Mouse (Mus musculus) heart, adult 8-10 months (tissue): Measurements from ENCODE around the gene Mgll. TPM values are rescaled to one million over a fixed set of nuclear protein-coding genes. Genes with fewer than 3 reads are reported as not detected.

ENCODE experiments used
- DNase-seq: peaks from one replicate; pipeline ENCODE4 v3.0.0; 2022; ENCODE audit warnings: low spot score
- total RNA-seq, 4 experiments: library from RNA; stranded (reverse); gene quantifications; 2 replicates each; pipeline ENCODE4 v1.2.4; 2022

The Mgll gene
- total RNA-seq: 100 to 1,000 TPM in 2 of 4 experiments, 10 to 100 TPM in 2; 74.8 to 134 (median 102) TPM

DNA sequence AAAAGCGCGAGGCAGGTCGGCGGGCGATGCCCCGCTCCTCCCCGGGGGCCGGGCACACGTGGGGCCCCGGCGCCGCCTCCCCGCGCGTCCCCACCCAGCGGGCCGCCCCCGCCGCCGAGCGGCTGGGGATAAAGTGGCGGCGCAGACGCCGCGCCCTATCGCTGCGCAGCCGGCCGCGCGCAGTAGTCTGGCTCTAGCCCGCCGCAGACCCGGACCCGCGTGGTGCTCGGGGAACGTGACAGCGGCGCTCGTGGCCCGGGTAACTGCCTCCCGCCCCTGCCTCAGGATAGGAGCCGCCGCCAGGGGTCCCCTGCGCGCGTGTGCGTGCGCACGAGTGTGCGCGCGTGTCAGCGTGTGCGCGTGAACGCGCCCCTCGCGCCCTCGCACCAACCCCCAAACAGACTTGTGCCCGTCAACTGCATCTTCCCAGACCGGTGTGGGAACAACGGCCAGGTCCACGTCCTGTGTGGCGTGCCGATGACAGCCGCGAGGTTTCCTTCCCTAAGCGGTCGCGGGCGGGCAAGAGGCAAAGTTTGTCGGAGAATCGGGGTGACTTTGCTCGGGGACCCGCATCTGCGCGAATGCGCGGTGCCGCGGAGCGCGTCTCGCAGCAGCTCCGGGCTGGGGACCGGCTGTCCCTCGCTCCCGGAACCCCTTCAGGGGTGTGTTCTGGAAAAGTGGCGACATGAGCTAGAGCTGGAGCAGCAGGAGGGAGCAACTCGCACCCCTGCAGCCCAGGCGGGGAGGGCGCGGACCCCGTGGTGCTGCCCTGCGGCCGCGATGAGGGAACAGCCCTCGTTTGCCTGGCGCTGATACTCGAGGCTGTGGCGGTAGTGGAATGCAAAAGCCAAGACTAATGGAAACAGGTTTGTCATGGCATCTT lies at the start of gene Mgll:
TSS of gene Mgll (plus strand) at position 100 of the 883 bp plus-strand sequence.
- peak; percentile 73 for DNase-seq

- no peak for DNase-seq
Observed at GRCm38 (mm10) chr6:88675815-88676214, 48.4 kb upstream of the Mgll start.

DNA sequence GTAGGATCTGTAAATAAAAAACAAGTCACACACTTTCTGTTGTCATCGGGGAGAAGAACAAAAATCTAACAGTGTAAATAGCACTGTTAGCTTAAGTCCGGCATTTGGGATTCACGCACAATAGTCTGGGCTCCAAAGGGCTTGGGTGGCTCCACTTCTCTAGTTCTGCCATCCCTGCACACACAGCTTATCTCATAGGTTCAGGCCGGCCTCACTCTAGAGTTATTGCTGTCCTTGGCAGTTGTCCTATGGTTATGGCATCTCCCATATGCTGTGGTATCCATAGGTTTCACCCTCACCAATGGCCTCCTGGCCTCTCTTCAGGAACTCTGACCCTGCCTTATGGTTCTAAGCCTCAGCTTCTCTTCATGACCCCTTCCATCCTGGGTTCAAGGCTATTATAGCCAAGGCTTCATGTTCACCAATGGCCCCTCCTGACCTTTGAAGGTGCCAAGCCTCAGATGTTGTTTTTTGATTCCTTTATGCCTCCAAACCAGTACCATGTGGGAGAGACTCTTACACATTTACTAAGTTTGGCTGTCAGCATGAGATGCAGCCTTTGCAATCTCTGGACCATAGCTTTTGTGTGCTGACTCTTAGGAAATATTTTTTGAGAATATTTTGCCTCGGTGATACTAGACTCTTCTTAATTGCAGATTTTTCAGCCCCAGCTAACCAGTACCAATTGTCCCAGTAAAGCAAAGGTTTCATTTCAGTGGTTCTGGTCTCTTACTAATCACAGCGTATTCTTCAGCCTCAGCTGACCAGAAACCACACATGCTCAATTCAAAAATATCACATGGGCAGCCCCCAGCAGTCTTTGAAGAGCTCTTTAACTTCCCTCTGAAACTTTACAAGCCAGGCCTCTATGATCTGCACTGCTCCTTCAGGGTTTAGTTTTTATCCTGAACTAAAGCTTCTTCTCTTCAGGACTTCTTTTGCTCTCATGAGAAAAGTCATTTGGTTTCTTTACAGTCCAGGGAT lies 47.2 kb upstream of the Mgll start:
- no peak for DNase-seq

DNA sequence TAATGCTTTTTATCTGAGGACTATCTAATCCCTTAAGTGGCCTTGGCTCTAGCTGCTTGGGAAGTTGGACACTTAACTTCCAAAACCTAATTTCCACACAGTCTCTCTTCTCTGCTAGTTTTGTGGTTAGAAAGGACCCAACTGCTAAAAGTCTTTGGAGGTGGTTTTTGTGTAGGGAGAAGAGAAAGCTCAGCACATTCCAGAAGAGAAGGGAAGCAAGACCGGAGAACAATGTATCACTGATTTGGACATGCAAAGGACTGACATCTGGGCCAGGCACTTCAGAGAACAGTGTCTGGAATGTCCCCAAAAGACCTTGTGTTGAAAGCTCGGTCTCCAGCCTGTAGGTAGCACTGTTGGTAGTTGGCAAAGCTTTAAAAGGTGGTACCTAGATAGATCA lies 46.5 kb upstream of the Mgll start:
- no peak for DNase-seq

- DNase-seq: no peak
Observed at GRCm38 (mm10) chr6:88681026-88681425, 43.2 kb upstream of the Mgll start.

- no peak for DNase-seq
Observed at GRCm38 (mm10) chr6:88683380-88684053, 40.7 kb upstream of the Mgll start.

- DNase-seq: no peak
Observed at GRCm38 (mm10) chr6:88688171-88688570, 36.0 kb upstream of the Mgll start.

DNA sequence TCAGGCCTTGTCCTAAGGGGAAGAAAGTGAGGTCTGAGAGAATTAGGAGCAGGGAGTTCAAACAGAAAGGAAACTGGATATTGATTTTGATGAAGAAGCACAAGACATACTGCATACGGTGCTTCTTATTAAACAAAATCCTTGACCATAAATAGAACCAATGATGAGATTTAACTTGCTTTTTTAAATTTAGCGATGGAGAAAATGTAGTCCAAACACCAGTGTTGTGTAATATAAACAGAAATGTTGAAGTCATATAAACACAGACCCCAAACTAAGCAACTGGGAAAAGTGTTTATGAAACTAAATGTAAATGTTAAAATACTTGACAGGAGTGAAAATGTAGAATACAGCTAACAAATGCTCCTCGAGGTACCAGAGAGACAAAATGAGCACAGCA lies 35.5 kb upstream of the Mgll start:
- no peak for DNase-seq

GRCm38 (mm10) chr6:88690211-88690610 lies 34.0 kb upstream of the Mgll start:
- no peak for DNase-seq

- DNase-seq: no peak
Observed at GRCm38 (mm10) chr6:88691361-88691760, 32.9 kb upstream of the Mgll start.

DNA sequence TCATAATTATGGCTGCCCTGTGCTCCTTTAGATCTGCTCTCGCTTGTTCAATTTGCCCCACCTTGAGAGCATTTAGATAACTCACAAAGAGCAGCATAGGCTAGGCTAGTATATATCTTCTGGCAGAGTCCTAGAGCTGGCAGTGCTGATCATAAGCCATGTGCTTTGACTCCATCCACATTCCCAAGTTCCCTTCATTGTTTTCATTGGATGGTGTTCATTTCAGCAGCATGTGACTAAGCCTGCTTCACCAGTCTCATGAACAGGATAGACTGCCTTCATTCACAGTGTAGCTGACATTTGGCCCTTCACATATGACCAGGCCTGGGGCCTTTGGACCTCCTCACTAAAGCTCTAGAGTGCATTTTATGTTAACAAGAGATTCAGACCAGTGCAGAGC lies 21.3 kb upstream of the Mgll start:
- no peak for DNase-seq

DNA sequence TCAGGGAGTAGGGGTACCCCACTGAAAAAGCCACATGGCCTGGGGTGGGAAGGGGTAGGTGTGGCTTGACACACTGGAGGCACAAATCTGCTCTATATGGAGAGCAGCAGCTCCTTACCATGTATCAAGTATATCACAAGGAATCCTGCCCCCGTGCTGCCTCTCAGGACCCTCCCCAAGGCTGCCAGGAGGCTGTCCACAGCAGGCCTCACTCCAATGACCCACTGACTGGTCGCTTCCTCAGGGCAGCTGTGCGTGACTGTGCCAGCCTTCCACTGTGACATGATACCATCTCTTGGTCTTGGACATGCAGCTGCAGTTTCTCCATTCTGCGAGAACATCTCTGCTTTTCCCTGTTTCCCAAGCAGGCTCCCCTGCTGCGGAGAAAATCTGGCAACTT lies 20.5 kb upstream of the Mgll start:
- DNase-seq: no peak

DNA sequence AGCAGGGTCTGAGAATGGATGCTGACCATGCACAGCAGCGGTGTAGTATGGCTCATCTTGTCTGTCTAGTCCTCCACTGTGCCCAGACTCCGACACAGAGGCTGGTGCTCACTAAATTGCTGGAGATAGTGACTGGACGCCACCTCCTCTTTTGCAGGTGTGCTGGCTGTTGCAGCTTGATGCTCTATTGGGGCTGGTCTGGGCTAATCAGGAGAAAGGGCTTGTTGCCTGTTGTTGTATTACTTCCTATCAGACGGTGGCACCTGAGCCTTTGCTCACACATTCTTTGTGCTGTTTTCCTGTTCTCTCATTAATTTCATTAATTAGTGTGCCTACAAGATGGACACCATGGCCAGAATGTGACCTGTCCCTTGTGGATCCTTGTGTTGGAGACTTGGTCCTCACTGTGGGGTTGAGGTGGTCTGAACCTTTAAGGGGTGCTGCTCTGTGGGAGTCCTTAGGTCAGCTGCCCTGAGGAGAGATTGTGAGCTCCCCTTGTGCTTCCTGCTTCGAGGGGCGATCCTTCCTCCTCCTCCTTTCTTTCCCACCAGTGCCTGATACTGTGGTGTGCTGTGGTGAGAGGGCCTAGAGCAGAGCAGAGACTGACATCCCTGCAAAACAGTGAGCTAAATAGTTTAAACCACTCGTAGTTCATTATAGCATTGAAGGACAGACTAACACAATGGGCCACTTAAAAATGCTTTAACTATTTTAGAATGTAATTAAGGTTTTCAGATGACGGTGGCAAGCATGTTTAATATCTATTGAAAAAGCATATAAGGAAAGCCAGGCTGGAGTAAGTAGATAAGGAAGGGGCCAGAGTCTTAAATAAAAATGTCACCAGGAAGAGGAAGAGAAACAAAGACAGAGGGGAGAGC lies 15.6 kb upstream of the Mgll start:
- DNase-seq: no peak

GRCm38 (mm10) chr6:88709279-88709575 lies 15.0 kb upstream of the Mgll start:
- DNase-seq: no peak

DNA sequence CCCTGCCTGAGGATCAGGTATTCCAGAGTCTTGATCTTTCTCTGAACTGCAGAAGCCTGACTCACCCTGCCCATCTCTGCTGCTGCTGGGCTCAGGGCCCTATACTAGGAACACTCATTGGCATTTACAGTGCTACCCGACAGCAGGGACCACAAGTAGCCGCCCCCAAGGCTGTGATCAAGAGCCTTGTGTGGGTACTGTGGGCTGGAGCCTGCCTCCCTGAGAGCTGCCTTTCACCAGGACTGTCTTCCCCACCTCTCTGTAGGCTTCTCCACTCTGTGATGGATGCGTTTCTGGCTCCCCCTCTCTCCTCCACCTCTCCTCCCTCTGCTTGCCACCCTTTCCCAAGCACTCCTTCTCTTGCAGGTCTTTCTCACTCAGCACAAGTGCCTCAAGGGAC lies 12.9 kb upstream of the Mgll start:
- no peak for DNase-seq

DNA sequence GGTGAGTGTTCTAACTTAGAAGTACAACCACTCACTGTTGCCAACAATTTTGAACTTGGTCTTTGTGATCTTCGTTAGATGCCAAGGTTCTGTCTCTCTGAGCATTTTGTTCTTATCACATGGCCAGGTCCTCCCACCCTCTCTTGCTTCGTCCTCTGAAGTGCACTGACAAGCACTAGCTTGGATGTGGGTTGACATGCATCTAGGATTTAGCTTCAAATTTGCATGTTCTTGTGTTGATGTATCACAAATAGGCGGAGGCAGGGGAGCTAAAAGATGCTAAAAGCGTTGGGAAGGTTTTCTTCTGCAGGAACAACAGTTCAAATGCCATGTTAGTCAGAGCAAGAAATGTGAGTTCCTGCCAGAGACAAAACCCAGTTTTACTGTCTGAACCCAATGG lies 12.1 kb upstream of the Mgll start:
- DNase-seq: no peak

GRCm38 (mm10) chr6:88713320-88713719 lies 10.9 kb upstream of the Mgll start:
- DNase-seq: no peak

- no peak for DNase-seq
Observed at GRCm38 (mm10) chr6:88714200-88714674, 10.0 kb upstream of the Mgll start.

DNA sequence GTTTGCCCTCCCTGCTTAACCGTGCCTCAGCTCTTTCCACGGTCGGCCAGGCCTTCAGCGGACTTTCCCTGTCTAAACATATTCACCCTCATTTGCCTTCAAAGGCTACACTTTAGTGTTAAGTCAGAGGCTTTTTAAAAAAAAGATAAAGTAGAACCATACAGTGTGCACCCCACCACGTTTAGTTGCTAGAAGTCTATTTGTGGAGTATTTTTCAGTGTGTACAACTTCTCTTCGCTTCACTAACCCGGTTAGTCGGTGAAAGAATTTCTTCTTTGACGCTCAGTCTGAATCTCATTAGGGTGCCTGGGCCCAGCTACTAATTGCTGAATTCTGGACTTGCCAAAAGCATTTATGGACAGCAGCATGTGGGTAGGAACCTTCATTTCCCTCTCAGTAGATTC lies 8.8 kb upstream of the Mgll start:
- DNase-seq: no peak

- no peak for DNase-seq
Observed at GRCm38 (mm10) chr6:88715966-88716365, 8.2 kb upstream of the Mgll start.
